Mouse (Mus musculus) stomach, embryonic 14.5 days (tissue): ENCODE data around the gene Lsp1. TPM values are rescaled to one million over a fixed set of nuclear protein-coding genes. Genes with fewer than 3 reads are reported as not detected.

Experiments used
- ATAC-seq: fragments of 200-750 bp; cut with Nextera tagmentation; 2 replicates; pipeline ENCODE4 v1.8.0; 2017; ENCODE audit warnings: low read depth, moderate TSS enrichment; ENCODE audit not compliant: insufficient number of reproducible peaks, insufficient read depth, low FRiP score
- H3K27ac ChIP-seq: fragments of 300-500 bp; sonication (generic); 2 replicates; pipeline ENCODE4 v1.5.1; 2014; ENCODE audit warnings: mild to moderate bottlenecking, low read length, moderate library complexity, mixed read lengths
- H3K27me3 ChIP-seq: fragments of 300-500 bp; sonication (generic); 2 replicates; pipeline ENCODE4 v1.6.1; 2014; ENCODE audit warnings: low read length, control low read depth, mixed read lengths; ENCODE audit not compliant: control insufficient read depth, insufficient read depth
- H3K36me3 ChIP-seq: fragments of 300-500 bp; sonication (generic); 2 replicates; pipeline ENCODE4 v1.6.1; 2014; ENCODE audit warnings: mild to moderate bottlenecking, control low read depth, low read length, moderate library complexity, mixed read lengths; ENCODE audit not compliant: control insufficient read depth, insufficient read depth
- H3K4me1 ChIP-seq: fragments of 300-500 bp; sonication (generic); 2 replicates; pipeline ENCODE4 v1.6.1; 2014; ENCODE audit warnings: low read length, control low read depth, mixed read lengths; ENCODE audit not compliant: control insufficient read depth, insufficient read depth
- H3K4me2 ChIP-seq: fragments of 300-500 bp; sonication (generic); replicated peaks from 2 replicates; pipeline ENCODE4 v1.6.1; 2014; ENCODE audit warnings: low read depth, low read length, control low read depth
- H3K4me3 ChIP-seq: fragments of 300-500 bp; sonication (generic); 2 replicates; pipeline ENCODE4 v1.5.1; 2014; ENCODE audit warnings: low read depth, low read length, control low read depth
- H3K9ac ChIP-seq: fragments of 300-500 bp; sonication (generic); replicated peaks from 2 replicates; pipeline ENCODE4 v1.6.1; 2014; ENCODE audit warnings: low read depth, mild to moderate bottlenecking, control low read depth, low read length, moderate library complexity, mixed read lengths
- H3K9me3 ChIP-seq: fragments of 300-500 bp; sonication (generic); 2 replicates; pipeline ENCODE4 v1.6.1; 2016; ENCODE audit warnings: low read depth, low read length, control low read depth; ENCODE audit not compliant: control insufficient read depth
- WGBS: fragments of 180-500 bp; shearing (Covaris S2); extraction: QIAGEN DNeasy Blood & Tissue Kit; methylation state at CpG from one replicate; pipeline ENCODE4 v1.1.7; 2014; 5-methylcytosine and 5-hydroxymethylcytosine counted together
- polyA plus RNA-seq: library from polyadenylated mRNA; unstranded; fragments of >200 nt; fragmentation: Nextera tagmentation; extraction: Ambion mirVana; gene quantifications from 2 replicates; pipeline ENCODE4 v1.2.1, GENCODE M21; 2014

The Lsp1 gene
- polyA plus RNA-seq, 1 experiment from 2014 or later = 194 TPM

DNA sequence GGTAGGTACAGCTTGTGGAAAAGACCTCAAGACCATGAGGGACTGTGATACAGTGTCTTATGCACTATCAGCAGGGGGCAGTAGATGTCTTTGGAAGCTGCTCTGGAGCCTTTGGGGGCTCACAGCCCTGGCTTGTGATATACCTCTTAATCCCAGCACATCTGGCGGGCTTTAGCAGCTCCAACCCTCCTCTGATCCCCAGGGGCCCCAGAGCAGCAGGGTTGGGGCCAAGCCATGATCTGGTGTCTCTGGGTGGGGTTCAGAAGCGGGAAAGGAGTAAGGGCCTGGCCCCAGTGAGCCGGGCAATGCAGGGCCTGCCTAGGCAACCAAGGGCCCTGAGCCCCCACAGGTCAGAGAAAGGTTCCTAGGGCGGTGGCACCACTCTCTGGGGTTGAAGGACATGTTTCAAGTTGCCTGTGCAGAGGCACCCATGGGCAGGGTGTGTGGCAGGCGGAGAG, 19.9 kb upstream of the Lsp1 start:
- peak; percentile 81 for ATAC-seq
- H3K4me1 ChIP-seq = peaks cover 17% of the 10 kb centered on the region
- peak overlapping the region; percentile 68 for H3K27ac ChIP-seq
- 28% methylated on average over 5 of the region's 5 CpGs for WGBS
- no peaks in the 10 kb centered on the region for H3K27me3 ChIP-seq
- H3K9ac ChIP-seq = no peak overlapping the region
- no peak overlapping the region for H3K4me3 ChIP-seq
- H3K4me2 ChIP-seq = no peak overlapping the region
- no peaks in the 10 kb centered on the region for H3K9me3 ChIP-seq
- no peaks in the 10 kb centered on the region for H3K36me3 ChIP-seq

DNA sequence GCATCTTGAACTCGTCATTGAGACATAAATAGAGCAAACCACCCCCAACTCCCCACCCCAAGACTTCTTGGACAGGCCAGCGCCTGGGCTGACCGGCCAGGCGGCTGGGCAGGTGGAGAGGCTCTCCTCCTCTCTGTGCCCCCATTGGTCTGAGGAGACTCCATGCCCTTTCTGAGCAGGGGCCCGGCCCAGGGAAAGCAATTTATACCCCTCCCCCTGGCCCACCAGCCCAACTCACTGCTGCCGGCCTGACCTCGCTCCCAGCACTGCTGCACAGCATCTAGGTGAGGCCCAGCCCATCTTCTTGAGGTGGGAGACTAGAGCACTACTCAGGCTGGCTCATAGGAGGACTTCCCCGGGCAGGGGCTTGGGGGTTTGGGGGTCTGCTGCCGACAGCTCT, 19.0 kb upstream of the Lsp1 start, which contains the start of gene Tnni2:
Tnni2 (plus strand) TSS at position 224 of the 400 bp plus-strand sequence.
- peaks cover 17% of the 10 kb centered on the region for H3K4me1 ChIP-seq
- H3K4me2 ChIP-seq = no peak within 1 kb of the TSS
- 76% methylated on average over 9 of the region's 9 CpGs for WGBS
- no peaks in the 10 kb centered on the region for H3K27me3 ChIP-seq
- H3K27ac ChIP-seq = peak within 1 kb of the TSS; percentile 68
- H3K9ac ChIP-seq = no peak within 1 kb of the TSS
- H3K9me3 ChIP-seq = no peaks in the 10 kb centered on the region
- no peaks in the 10 kb centered on the region for H3K36me3 ChIP-seq
- no peak within 1 kb of the TSS for H3K4me3 ChIP-seq
- ATAC-seq = no peak

DNA sequence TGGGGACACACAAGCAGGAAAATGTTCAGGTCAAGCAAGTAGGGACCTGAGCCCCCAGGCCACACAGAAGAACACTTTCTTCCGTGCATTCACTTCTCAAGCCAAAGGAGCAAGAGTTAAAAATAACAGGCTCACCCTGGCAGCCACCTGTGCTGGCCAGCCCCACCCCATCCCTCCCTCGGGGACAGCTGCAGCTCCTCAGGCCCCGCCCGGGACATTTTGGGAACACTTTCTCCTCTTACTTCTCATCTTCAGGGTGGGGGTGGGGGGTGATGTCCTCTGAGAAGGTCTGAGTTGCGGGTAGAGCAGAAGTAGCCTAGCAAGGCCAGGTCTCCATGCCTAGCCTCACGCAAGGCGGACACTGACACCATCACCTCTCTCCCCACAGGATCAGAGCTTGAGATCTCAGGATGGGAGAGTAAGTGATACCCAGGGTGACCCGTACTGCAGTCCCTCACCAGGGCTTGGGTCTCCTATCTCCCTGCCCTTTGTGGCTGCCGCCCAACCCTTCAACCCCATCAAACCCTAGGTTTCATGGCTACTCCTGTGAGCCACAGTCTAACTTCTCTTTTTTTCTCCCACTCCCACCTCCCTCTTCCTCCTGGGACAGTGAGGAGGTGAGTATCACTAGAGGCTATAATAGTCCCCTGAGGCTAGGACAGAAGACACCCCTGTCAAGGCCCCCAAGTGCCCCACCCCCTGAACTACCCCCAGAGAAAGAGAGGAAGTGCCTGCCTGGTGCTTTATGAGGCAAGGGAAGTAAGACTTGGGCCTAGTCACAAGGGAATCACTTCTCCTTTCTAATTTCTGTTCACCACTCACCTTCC, 18.3 kb upstream of the Lsp1 start:
- no peaks in the 10 kb centered on the region for H3K36me3 ChIP-seq
- H3K4me1 ChIP-seq = peaks cover 17% of the 10 kb centered on the region
- H3K9ac ChIP-seq = no peak overlapping the region
- no peak overlapping the region for H3K4me3 ChIP-seq
- no peak for ATAC-seq
- peak overlapping the region; percentile 68; the same call in 1 of the 2 replicates for H3K27ac ChIP-seq
- H3K9me3 ChIP-seq = no peaks in the 10 kb centered on the region
- H3K4me2 ChIP-seq = no peak overlapping the region
- WGBS = 61% methylated on average over 9 of the region's 9 CpGs
- H3K27me3 ChIP-seq = no peaks in the 10 kb centered on the region

GRCm38 (mm10) chr7:142442908-142443420, 17.6 kb upstream of the Lsp1 start:
- Histone ChIP-seq H3K9ac (no peak overlapping the region), H3K27me3 (no peaks in the 10 kb centered on the region), H3K9me3 (no peaks in the 10 kb centered on the region), H3K4me1 (peaks cover 17% of the 10 kb centered on the region), H3K4me2 (no peak overlapping the region), H3K27ac (peak overlapping the region; percentile 33; the same call in 1 of the 2 replicates), H3K36me3 (no peaks in the 10 kb centered on the region), H3K4me3 (no peak overlapping the region)
- WGBS = 90% methylated on average over 7 of the region's 7 CpGs
- no peak for ATAC-seq

DNA sequence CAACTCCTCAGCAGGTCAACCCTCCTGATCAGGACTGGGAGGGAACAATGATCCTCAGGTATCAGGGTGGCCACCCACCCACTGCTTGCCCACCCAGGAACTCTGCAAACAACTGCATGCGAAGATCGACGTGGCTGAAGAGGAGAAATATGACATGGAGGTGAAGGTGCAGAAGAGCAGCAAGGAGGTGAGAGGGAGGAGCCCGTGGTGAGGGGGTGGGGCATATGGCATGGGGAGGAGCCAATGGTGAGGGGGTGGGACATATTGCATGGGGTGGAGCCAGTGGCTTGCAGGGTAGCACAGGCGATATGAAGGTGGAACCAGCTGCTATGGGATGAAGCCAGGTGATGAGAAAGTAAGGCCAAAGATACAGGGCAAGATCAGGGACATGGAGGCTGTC, 17.1 kb upstream of the Lsp1 start:
- no peaks in the 10 kb centered on the region for H3K36me3 ChIP-seq
- no peak overlapping the region for H3K9ac ChIP-seq
- no peaks in the 10 kb centered on the region for H3K9me3 ChIP-seq
- no peak for ATAC-seq
- H3K4me3 ChIP-seq = no peak overlapping the region
- H3K4me1 ChIP-seq = peaks cover 17% of the 10 kb centered on the region
- no peaks in the 10 kb centered on the region for H3K27me3 ChIP-seq
- H3K4me2 ChIP-seq = no peak overlapping the region
- 84% methylated on average over 5 of the region's 5 CpGs for WGBS
- H3K27ac ChIP-seq = no peak overlapping the region

GRCm38 (mm10) chr7:142444171-142444570, 16.4 kb upstream of the Lsp1 start:
- ATAC-seq = no peak
- peaks cover 19% of the 10 kb centered on the region for H3K4me1 ChIP-seq
- H3K4me3 ChIP-seq = no peak overlapping the region
- H3K36me3 ChIP-seq = no peaks in the 10 kb centered on the region
- H3K27ac ChIP-seq = no peak overlapping the region
- H3K27me3 ChIP-seq = no peaks in the 10 kb centered on the region
- H3K4me2 ChIP-seq = no peak overlapping the region
- no peak overlapping the region for H3K9ac ChIP-seq
- no peaks in the 10 kb centered on the region for H3K9me3 ChIP-seq
- WGBS = 93% methylated on average over 6 of the region's 6 CpGs

DNA sequence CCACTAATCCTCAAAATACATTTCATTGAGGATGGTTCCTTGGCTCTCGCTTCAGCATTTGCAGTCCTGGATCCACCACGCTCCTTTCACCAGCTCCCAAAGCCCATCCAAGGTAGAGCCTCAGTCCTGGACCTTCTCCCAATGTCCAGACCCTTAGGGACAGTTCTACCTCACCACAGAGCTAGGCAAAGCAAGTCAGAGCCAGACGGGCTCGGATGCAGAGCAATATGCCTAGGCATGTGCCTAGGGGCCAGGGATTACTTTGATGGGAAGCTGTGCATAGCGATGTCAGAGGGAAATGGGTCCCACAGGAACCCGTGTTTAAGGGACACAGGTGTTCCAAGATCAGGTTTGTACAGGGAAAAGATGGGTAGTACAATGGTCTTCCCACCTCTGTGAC, 15.3 kb upstream of the Lsp1 start:
- ATAC-seq = no peak
- no peaks in the 10 kb centered on the region for H3K27me3 ChIP-seq
- H3K4me2 ChIP-seq = no peak overlapping the region
- no peaks in the 10 kb centered on the region for H3K9me3 ChIP-seq
- no peak overlapping the region for H3K4me3 ChIP-seq
- H3K36me3 ChIP-seq = no peaks in the 10 kb centered on the region
- H3K4me1 ChIP-seq = peaks cover 25% of the 10 kb centered on the region
- no peak overlapping the region for H3K27ac ChIP-seq
- 92% methylated on average over 6 of the region's 6 CpGs for WGBS
- H3K9ac ChIP-seq = no peak overlapping the region

DNA sequence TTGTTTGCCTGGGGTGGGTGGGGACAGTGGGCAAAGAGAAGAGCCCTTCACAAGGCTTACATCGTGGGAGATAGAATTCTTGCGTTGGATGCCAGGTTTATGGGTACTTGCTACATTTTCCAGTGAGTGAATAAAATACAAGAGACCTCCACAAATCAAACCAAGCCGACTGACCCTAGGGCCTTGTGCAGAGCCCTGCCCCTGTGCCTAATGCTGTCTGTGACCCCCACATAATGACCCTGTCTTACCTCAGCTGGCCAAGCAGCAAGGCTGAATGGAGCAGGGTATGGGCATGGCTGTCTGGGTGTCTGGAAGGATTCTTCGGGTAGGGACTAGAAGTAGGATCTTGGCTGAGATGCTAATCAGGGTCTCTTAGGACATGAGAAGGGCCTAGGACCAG, 14.3 kb upstream of the Lsp1 start:
- H3K27me3 ChIP-seq = no peaks in the 10 kb centered on the region
- H3K9me3 ChIP-seq = no peaks in the 10 kb centered on the region
- H3K4me3 ChIP-seq = no peak overlapping the region
- no peaks in the 10 kb centered on the region for H3K36me3 ChIP-seq
- 90% methylated on average over 4 of the region's 4 CpGs for WGBS
- no peak for ATAC-seq
- H3K4me2 ChIP-seq = no peak overlapping the region
- peaks cover 20% of the 10 kb centered on the region for H3K4me1 ChIP-seq
- H3K27ac ChIP-seq = no peak overlapping the region
- H3K9ac ChIP-seq = no peak overlapping the region
